Mouse (Mus musculus): Measurements from ENCODE around the gene Tmc3.

DNA sequence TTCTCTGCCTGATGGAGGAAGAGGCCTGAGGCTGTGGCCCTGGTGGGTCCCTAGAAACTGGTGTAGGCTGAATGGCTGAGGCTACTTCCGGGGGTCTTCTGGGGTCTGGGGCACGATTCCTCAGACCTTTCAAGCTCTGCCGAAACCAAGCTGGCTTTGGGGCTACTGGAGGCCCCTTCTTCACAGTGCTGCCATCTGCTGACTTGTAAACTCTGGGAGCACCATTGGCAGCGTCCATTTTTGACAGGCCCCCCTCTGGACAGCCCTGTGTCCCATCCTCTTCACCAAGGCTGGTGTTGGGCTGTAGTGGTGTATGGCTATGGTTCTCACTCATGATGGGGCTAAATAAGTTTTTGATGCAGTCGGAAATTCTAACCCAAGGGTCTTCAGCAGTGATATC lies 67.8 kb downstream of the Tmc3 start:
- TF ChIP-seq GATA1 (IDR thresholded peaks at IDR 0.05; ENCODE audit: borderline replicate concordance, low read length): no peak
- no peak for TF ChIP-seq CTCF (IDR thresholded peaks at IDR 0.05; ENCODE audit: low read depth, low read length)
